Mouse (Mus musculus): ENCODE data around the gene Dclk3.

Dclk3 gene

DNA sequence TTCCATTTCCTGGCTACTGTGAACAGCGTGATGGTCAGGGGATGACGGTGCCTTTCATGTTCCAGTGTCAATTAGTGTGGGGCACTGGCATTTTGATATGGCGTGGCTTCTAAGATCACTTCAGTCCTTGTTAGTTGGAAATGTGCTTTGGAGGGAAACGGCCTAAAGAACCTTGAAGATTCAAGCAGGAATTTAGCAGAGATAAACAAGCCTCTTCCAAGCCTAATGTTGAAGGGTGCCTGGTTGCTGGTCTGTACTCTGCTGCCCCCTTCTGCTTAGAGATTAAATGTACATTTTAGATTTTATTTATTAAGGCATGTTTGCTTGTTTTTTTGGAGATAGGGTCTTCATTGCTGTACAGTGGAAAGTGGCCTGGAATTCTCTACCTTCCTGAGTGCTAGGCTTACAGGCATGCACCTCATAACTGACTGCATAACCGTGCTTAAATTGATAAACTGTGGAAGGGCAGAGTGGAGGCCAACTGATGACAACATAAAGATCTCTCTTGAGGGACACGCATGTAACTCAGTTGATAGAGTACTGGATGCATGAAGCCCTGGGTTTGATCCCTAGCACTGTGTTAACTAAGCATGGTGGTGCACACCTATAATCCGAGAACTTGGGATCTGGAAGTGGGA lies 40.1 kb downstream of the Dclk3 start:
- peak in 1 of 2 experiments; percentile 64 for DNase-seq (ENCODE audit: inconsistent age in 2 of 2, low spot score in 1 of 2)

DNA sequence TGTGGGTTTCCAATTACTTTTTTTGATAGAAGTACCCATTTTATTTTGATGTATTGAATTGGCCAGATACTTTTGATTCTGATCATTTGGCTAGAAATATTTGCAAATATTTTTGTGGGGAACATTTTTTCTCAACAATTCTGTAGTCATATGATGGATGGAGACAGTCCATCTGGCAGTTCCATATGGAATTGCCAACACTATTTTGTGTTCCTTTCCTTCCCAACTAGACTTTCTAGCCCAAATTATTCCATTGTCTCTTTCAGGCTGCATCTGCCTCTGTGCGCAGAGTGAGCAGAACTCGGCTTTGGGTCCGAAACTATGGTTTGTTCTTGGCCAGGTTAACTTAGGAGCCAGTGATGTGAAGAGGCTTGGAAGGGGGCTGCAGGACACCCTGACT lies 42.1 kb downstream of the Dclk3 start:
- no peak for DNase-seq (ENCODE audit: inconsistent age in 2 of 2, low spot score in 1 of 2)

DNA sequence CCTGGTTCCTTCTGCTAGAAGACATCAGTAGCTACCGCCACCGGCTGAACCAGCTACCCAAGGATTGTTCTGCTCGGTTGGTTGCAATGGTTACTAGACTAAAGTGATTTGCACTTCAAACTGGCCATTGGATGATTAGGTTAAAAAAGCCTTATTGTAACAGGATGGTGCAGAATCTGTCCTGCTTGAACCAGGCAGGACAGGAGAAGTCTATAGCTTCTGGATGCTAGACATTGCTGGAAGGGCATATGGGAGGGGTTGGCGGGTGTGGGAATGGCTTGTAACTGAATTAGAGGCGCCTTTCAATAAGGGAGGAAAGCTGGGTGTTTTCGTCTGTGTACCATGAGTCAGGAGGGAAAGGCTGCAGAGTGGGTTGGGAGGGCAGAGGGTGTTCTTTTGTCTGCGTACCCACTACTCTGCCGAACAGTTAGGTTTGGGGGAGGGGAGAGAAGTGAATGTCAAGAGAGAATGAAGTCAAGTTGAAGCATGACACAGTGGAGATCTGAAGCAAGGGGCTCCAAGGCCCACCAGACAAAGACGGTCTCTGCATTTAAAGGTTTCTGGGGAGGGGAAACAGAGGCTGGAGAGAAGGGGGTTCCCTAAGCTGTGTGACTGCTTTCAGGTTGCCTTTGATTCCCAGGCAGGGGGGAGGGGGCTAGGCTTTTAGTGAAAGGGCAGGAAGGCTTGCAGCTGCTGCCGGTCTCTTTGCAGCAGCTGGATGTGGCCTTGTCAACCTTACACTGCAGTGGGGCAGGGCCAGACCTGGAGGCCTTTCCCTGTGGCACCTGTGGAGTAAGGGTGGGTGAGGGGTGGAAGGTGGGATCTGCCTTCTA lies 48.0 kb downstream of the Dclk3 start:
- no peak for DNase-seq (ENCODE audit: inconsistent age in 2 of 2, low spot score in 1 of 2)

DNA sequence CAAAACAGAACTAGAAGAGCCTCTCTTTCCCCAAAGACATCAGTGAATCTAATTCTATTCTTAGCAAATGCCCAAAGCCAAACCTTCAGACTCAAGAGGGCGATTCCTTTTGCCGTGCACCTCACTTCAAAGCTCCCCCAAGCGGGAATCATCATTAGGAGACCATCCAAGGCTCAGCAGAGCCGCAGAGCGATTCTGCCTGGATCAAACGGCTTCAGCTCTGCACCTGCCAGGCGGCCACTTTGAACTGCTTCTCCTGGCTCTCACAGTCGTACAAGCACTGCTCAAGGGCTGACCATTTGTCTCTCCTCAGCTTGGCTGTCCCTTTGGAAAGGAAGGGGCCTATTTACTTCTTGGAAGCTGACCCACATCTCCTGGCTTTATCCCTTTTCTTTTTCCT lies 51.7 kb downstream of the Dclk3 start:
- DNase-seq (ENCODE audit: inconsistent age in 2 of 2, low spot score in 1 of 2), result no peak

DNA sequence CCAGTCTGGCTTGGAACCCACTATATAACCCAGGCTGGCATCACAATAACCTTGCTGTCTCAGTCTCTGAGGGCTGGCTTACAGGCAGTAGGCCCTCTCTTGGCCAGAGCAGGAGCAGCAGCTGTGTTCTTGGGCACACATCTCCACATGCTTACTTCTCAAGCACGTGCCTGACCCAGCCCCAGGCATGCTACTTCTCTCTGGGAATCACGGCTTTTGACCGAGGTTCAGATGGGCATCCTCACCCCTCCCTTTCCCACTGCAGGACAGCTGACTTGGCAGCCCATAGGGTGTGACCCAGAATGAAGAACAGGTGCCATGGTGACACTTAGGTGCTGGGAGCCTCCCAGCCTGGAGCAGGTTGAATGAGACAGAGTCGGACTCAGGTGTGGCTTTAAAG lies 52.4 kb downstream of the Dclk3 start:
- DNase-seq (ENCODE audit: inconsistent age in 2 of 2, low spot score in 1 of 2), result no peak

DNA sequence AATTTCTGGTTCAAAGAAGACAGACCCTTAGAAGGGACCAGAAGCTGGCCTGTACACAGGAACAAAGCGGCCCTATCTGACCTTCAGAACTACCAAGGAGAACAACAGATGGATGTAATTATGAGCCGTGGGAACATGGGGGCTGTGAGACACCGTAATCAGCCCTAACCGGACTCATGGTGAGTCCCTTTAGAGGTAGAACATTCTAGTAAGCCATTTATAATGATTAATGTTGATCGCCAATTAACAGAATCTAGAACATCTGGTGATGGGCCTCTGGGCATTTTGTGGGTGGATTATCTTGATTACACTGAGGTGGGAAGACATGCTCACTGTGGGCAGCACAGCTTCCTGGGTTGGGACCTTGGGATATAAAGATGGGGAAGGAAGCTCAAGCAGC lies 54.6 kb downstream of the Dclk3 start:
- no peak for DNase-seq (ENCODE audit: inconsistent age in 2 of 2, low spot score in 1 of 2)

DNA sequence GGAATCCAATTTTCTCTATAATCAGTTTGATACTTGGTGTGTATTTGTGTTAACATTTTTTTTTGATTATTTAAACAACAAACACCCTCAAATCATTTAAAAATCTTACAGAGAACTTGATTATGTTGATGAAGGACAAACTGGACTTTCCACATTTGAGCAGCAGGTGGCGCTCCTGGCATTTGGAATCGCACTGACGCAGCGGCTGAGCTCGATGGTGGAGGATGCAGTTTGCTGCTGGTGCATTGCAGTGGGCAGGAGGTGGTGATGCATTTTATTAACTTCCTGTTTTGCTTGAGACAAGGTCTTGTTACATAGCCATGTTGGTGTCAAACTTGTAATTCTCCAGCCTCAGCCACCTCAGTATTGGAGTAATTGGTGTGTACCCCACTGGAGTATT lies 56.7 kb downstream of the Dclk3 start:
- peak; percentile 40 to 83 for DNase-seq (ENCODE audit: inconsistent age in 2 of 2, low spot score in 1 of 2)

DNA sequence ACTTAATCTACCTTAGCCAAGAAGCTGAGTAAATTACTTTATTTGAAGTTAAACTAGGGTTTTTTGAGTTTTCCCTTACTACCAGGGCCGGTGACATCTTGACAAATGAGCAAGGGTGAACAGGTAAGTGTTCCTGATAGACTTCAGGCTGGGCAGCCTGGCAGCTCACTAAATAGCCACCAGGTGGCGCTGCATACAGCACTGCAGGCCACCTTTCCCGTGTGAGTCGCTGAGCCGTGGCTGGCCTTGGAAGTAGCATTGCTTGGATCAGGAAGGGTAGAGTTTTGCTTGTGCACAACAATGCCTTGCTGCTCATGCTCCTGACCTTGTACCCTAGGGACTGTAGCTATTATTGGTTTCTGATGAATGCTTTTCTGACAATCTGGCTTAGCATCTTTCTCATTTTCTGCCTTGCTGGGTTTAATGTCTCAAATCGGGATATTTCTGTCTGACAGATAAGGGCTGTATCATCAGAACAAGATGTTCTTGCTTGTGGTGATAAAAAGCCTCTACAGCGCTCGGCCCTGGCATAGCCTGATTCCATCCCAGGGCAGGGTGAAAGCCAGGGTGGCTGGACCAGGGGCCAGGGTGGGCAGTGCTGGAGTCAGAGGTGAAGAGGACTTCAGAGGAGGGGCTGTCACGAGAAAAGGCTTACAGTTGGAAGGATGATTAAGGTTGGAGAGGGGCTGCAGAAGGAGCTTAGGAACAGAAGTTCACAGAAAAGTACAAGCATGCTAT lies 58.4 kb downstream of the Dclk3 start:
- DNase-seq (ENCODE audit: inconsistent age in 2 of 2, low spot score in 1 of 2), result peak; percentile 86 to 89

DNA sequence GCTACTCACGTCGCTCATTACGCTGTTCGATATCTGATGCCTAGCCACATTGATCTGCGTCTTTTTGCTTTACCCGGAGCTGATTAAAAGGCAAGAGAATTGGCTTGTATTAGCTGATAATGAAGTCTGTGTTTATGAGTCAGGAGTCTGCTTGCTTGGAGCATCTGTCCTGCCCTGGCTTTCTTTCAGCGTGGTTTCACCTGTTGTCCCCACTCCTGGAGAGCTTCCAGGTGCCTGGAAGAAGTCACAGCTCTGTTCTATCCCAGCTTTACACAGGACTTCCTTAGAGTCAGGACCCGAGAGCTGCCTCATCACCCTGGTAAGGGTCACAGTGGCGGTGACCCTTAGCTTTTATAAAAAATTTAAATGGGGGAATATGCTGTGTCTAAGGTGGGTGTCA lies 61.3 kb downstream of the Dclk3 start:
- peak; percentile 9 to 28 for DNase-seq (ENCODE audit: inconsistent age in 2 of 2, low spot score in 1 of 2)

DNA sequence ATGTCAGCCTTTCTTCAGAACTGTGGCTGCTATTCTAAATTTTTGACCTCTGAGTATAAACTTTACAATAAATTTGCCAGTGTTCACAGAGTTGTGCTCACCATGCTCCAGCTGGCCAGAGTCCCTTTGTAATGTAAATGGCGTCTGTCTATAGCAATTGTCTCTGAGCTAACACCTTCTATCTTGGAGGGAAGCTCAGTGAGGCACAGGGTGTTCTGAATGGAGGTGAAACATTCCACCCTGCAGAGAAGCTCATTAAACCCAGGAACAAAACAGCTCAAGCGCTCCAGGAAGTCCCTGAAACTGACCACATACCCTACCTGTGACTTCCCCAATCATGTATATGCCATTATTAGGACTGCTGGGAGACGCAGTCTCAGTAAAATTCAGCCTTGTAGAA lies 67.2 kb downstream of the Dclk3 start:
- DNase-seq (ENCODE audit: inconsistent age in 2 of 2, low spot score in 1 of 2), result no peak

DNA sequence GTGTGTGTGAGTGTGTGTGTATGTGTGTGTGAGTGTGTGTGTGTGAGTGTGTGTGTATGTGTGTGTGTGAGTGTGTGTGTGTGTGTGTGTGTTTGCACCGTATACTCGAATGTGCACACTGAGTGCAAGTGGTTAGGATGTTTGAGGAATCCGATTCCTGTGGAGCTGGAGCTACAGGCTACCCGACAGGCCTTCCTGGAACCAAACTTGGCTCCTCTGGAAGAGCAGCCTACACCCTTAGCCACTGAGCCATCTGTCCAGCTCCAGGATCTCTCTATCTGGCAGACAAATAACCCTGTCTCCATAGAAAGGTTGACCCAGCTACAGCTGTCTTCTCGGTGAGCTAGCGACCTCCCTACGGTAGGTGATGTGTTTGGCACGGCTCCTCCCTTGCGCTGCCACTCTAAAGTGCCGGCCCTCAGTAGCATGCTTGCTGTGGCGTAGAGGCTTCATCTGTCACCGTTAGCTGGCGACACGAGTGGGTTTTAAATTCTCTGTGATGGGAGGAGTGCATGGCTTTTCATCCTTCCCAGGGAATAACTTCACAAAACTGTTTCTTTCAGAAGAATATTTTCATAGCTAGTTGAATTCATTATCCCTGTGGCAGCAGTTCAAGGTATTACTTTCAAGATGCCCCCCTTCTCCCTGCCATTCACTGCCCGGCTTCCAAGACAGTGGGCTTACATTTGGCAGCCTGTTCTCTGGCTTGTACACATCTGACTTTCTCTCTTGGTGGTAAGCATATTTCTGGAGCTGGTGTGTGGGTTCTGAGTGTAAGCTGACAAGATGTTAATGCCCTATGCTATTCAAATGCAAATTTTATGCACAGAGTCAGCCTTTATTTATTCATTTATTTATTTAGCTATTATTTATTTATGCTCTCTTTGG lies 75.9 kb downstream of the Dclk3 start:
- DNase-seq (ENCODE audit: inconsistent age in 2 of 2, low spot score in 1 of 2), result no peak

DNA sequence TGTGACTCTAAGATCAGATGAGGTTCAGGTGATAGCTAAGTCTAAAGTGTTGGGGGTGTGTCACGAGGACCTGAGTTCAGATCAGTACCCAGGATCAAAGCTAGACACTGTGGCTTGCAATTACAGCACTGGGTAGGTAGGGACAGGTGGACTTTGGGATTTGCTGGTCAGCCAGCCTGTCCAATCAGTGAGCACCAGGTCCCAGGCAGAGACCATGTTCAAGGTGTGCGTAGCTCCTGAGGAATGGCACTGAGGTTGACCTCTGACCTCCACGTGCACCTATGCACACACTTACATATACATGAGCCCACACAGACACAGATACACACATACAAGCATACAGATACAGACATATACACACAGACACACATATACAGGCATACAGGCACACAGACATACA lies 76.7 kb downstream of the Dclk3 start:
- DNase-seq (ENCODE audit: inconsistent age in 2 of 2, low spot score in 1 of 2), result no peak

DNA sequence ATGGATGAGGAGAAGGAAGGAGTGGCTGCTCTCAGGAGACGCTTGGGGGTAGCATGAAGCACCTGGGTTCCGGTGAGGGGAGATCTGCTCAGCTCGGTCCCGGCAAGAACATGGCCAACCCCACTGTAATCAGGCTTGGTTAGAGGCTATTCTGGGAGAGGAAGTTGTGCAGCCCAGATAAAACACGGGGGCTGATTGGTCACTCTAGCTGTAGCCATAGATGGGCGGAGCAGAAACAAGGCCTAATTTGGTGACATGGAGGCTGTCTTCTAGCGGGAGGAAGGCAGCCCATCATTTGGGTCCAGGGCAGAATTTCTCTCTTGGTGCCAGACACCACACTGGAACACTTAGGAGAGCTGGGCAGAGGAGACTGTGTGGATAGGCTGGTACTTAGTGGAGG lies 83.3 kb downstream of the Dclk3 start:
- DNase-seq (ENCODE audit: inconsistent age in 2 of 2, low spot score in 1 of 2), result no peak

DNA sequence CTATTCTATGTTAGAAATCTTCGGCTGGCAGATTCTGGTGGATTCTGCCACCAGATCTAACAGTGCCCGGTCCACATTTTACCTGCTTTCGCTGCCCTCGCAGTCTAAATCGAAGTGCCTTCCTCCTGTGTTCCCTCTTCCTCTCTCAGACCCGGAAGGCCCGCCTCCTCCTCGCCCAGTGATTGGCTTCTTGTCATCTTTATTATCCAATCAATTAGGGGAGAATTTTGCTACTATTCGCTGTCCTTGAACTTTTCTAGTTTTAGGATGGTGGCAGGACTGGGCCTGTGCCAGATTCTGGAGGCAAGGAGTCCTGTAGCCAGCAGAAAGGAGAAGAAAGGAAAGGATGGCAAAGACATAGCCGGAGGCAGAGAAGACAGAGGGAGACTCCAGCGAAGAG lies 84.2 kb downstream of the Dclk3 start:
- no peak for DNase-seq (ENCODE audit: inconsistent age in 2 of 2, low spot score in 1 of 2)

DNA sequence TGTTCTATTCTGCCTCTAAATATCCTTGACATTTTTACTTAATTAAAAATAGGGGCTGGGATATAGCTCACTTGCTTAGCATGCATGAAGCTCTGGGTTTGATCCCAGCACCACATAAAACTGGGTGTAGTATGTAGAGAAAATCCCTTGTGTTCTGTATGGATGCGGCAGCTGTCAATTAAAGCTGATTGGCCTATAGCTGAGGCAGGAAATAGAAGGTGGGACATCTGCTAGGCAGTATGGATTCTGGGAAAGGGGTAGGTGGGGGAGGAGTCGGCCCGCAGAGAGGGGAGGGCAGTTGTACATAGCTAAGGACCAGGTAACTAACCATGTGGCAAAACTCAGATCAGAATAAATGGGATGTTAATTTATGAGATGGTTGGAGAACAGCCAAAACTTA lies 85.0 kb downstream of the Dclk3 start:
- no peak for DNase-seq (ENCODE audit: inconsistent age in 2 of 2, low spot score in 1 of 2)

DNA sequence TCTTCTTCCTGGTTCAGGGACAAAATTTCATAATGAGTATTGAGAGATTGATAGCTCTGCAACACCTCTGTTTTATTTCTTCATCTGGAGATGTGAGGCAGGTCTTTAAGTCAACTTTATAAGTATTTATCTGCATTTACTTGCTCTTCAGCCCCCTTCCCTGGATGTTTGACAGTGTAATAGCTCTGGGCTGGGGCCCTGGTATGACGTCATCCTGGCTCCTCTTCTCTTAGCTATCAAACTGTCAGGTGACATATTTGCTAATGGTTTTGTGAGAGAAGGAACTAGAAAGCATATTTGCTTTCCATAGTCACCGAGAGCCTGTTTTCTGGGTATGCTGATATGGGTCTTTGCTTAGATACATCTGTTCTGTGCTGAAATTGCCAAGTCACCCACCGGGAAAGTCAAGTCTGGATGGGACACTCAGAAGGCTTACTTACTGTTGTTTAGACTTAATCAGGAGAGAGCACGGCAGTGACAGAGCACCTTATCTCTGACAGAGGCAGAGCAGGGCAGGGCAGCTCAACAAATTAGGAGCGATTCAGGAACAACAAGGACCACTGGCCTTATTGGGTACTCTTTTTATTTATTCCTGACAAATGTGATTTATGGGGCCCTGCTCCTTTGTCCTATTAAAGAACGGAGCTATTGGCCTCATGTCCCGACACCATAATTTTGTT lies 96.0 kb downstream of the Dclk3 start:
- no peak for DNase-seq (ENCODE audit: inconsistent age in 2 of 2, low spot score in 1 of 2)

DNA sequence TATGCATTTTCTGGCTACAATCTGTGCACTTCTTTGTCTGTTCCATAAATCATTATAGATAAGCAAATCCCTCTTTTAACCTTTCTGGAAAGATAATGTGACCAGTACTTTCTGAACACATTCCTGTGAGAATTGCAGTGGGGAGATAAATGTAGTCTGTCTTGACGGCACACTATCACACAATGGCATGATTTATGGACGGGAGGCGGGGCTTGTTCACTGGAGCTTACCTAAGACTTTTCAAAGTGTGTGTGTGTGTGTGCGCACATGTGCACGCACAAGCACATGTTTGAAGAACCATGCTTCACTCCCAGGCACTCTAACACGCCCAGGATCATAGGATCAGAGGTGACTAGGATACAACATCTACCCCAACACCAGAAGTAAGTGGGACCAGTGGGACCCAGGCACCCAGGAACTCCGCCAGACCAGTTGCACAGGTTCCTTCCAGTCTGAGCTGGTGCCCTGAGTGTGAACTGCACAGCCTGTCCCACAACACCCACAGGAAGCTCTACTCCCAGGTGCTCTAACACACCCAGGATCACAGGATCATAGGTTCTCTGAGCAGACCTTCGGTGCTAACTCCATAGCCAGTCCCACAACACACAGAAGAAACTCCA lies 96.7 kb downstream of the Dclk3 start:
- DNase-seq (ENCODE audit: inconsistent age in 2 of 2, low spot score in 1 of 2), result no peak
